9 mouse cellular contexts compared by ENCODE assay signal in genomic region chr1:74452611-74453045, GRCm38 (mm10). TPM values are rescaled to one million over a fixed set of nuclear protein-coding genes. Genes with fewer than 3 reads are reported as not detected.
DNase-seq lines count a peak whose midpoint lies in the region; ATAC-seq lines count a peak whose summit lies in the region.
"Had no signal": no experiment of that assay in that cellular context is flagged by ENCODE, and none has a peak within 500 bp of the region (broad histone marks: within the 10 kb centered on the region; RNA-seq: fewer than 3 reads in every experiment).

No protein-coding gene starts in this region.

- H3K36me3 ChIP-seq in heart, embryonic 12.5 days: peaks cover 65% of the 10 kb centered on the region
- peaks cover 13% of the 10 kb centered on the region for H3K36me3 ChIP-seq in splenic B cell, adult 2 months (ENCODE audit: control insufficient read depth, insufficient read depth, low read length, poor library complexity, severe bottlenecking)

- H3K4me2 ChIP-seq in heart, embryonic 12.5 days: no peak overlapping the region

- peak; percentile 20 for DNase-seq in embryo, embryonic 10 days (ENCODE audit: low spot score)
- DNase-seq in embryo, embryonic 9.5 days (ENCODE audit: extremely low spot score): no peak
- peak; percentile 20 for DNase-seq in urinary bladder, postnatal 14 days (ENCODE audit: low spot score)
- DNase-seq in urinary bladder, postnatal 4 days (ENCODE audit: low spot score in 2 of 2): no peak
- peak; percentile 65 for DNase-seq in kidney, postnatal 14 days
- peak; percentile 67 for DNase-seq in splenic B cell, adult 2 months (ENCODE audit: low read depth, low spot score)
- no peak for DNase-seq in spleen, postnatal 14 days (ENCODE audit: low spot score in 2 of 2)

- no peak overlapping the region for H3K9ac ChIP-seq in heart, embryonic 12.5 days

- H3K27ac ChIP-seq in heart, embryonic 12.5 days (ENCODE audit: poor library complexity, severe bottlenecking): no peak overlapping the region
- H3K27ac ChIP-seq: macrophage had no signal

- ATAC-seq in heart, embryonic 12.5 days (ENCODE audit: insufficient number of reproducible peaks, low FRiP score): peak; percentile 61; the same call in 1 of the 2 replicates

- no peaks in the 10 kb centered on the region for H3K4me1 ChIP-seq in heart, embryonic 12.5 days (replicated peaks)

- WGBS in heart, embryonic 12.5 days: 44% methylated on average over 4 of the region's 4 CpGs

- no peak overlapping the region for H3K4me3 ChIP-seq in heart, embryonic 12.5 days

- no peaks in the 10 kb centered on the region for H3K9me3 ChIP-seq in heart, embryonic 12.5 days (replicated peaks)

- H3K27me3 ChIP-seq in heart, embryonic 12.5 days (replicated peaks): no peaks in the 10 kb centered on the region
- no peaks in the 10 kb centered on the region for H3K27me3 ChIP-seq in splenic B cell, adult 2 months (ENCODE audit: control insufficient read depth, insufficient read depth, low read length, poor library complexity, severe bottlenecking)

RNA-seq across cellular contexts. Expression of gene Vil1, which starts 43.5 kb away (rescaled TPM):
- polyA plus RNA-seq in heart, embryonic 12.5 days (2016; fragmentation: Nextera tagmentation; extraction: Ambion mirVana): 0.27 and 0.28 TPM in 2 replicates

RNA-seq across cellular contexts. Expression of gene Cnot9, which starts 53.2 kb away (rescaled TPM):
- 36.0 and 36.7 TPM in 2 replicates for polyA plus RNA-seq in heart, embryonic 12.5 days (2016; fragmentation: Nextera tagmentation; extraction: Ambion mirVana)

Comparison
In these comparisons a context has a peak if more than half of its experiments do, and no peak if none do; other contexts are left out.
1. DNase-seq: peak in embryo, embryonic 10 days (single experiment), urinary bladder, postnatal 14 days (single experiment), kidney, postnatal 14 days (single experiment) and splenic B cell, adult 2 months (single experiment); none in embryo, embryonic 9.5 days (single experiment), urinary bladder, postnatal 4 days (0 of 2) and spleen, postnatal 14 days (0 of 2).